Mouse (Mus musculus) bone marrow macrophage, adult 2 months (primary cell): ENCODE results near the gene Ephb3.

Experiments used
- CTCF ChIP-seq: IDR thresholded peaks from 2 replicates; pipeline ENCODE4 v1.5.1; 2012; ENCODE audit warnings: low read depth, mild to moderate bottlenecking, low read length, moderate library complexity
- POLR2A ChIP-seq: IDR thresholded peaks from 2 replicates; pipeline ENCODE4 v1.6.1; 2012; ENCODE audit warnings: mild to moderate bottlenecking, low read depth, low read length, borderline replicate concordance

- TF ChIP-seq CTCF (no peak), POLR2A (no peak)
Observed at GRCm38 (mm10) chr16:21265417-21265816, 60.9 kb downstream of the Ephb3 start.
